Mouse (Mus musculus): Measurements from ENCODE around the gene Uck2.

GRCm38 (mm10) chr1:167313220-167313619 is 28.1 kb upstream of the Uck2 start:
- TF ChIP-seq CTCF (IDR thresholded peaks at IDR 0.05; ENCODE audit: insufficient read depth, low read depth, low read length) (no peak), POLR2A (IDR thresholded peaks at IDR 0.05; ENCODE audit: insufficient read depth, low read depth, low read length) (no peak)
